Mouse (Mus musculus) cerebellum, adult 2 months (tissue): ENCODE data around the gene Palmd. TPM values are rescaled to one million over a fixed set of nuclear protein-coding genes. Genes with fewer than 3 reads are reported as not detected.

Experiments used
- DNase-seq, 2 experiments: peaks; one replicate each; pipeline ENCODE4 v3.0.0; 2021
- H3K27ac ChIP-seq: fragments of 200-500 bp; 2 replicates; pipeline ENCODE4 v1.5.1; 2012; ENCODE audit warnings: low read length, control low read depth, inconsistent platforms; ENCODE audit not compliant: insufficient read depth
- H3K27me3 ChIP-seq: fragments of 200-500 bp; 2 replicates; pipeline ENCODE4 v1.6.1; 2012; ENCODE audit warnings: inconsistent platforms, mild to moderate bottlenecking, low read length, moderate library complexity; ENCODE audit not compliant: control insufficient read depth, insufficient read depth
- H3K4me1 ChIP-seq: fragments of 200-500 bp; 2 replicates; pipeline ENCODE4 v1.6.1; 2011; ENCODE audit warnings: low read length; ENCODE audit not compliant: control insufficient read depth, insufficient read depth
- H3K4me3 ChIP-seq: fragments of 200-500 bp; replicated peaks from 2 replicates; pipeline ENCODE3; 2011; ENCODE audit warnings: mild to moderate bottlenecking, low read depth, low read length, control low read depth; ENCODE audit not compliant: insufficient read depth
- CTCF ChIP-seq: fragments of 200-500 bp; IDR thresholded peaks from 2 replicates; pipeline ENCODE4 v1.5.1; 2011; ENCODE audit warnings: low read depth, mild to moderate bottlenecking, control low read depth, low read length, moderate library complexity, borderline replicate concordance; ENCODE audit not compliant: insufficient read depth
- POLR2A ChIP-seq: fragments of 200-500 bp; IDR thresholded peaks from 2 replicates; pipeline ENCODE4 v1.6.1; 2011; ENCODE audit warnings: low read length, control low read depth, borderline replicate concordance; ENCODE audit not compliant: insufficient read depth
- WGBS: fragments of 180-500 bp; shearing (Covaris S2); methylation state at CpG from one replicate; pipeline ENCODE4 v1.1.7; 2018; 5-methylcytosine and 5-hydroxymethylcytosine counted together
- polyA plus RNA-seq: library from polyadenylated mRNA; depleted of rRNA; stranded (reverse); fragments of >200 nt; gene quantifications from 2 replicates; pipeline ENCODE4 v1.2.3, GENCODE M21; 2012

Palmd gene
- polyA plus RNA-seq, 1 experiment: 5.1 TPM

- TF ChIP-seq POLR2A: no peak
- TF ChIP-seq CTCF: no peak
- 92% methylated on average over 8 of the region's 8 CpGs for WGBS
- H3K4me1 ChIP-seq: no peaks in the 10 kb centered on the region
- H3K27me3 ChIP-seq: no peaks in the 10 kb centered on the region
- no peak for DNase-seq
- H3K27ac ChIP-seq: no peak overlapping the region
- no peak overlapping the region for H3K4me3 ChIP-seq
Measured at GRCm38 (mm10) chr3:116952242-116952899, 16.4 kb downstream of the Palmd start.

GRCm38 (mm10) chr3:116951489-116951888 is 17.3 kb downstream of the Palmd start:
- WGBS: 92% methylated on average over 3 of the region's 3 CpGs

GRCm38 (mm10) chr3:116950665-116951115 is 18.1 kb downstream of the Palmd start:
- TF ChIP-seq CTCF (no peak), POLR2A (no peak)
- Histone ChIP-seq H3K27me3 (no peaks in the 10 kb centered on the region), H3K27ac (no peak overlapping the region), H3K4me3 (no peak overlapping the region), H3K4me1 (no peaks in the 10 kb centered on the region)
- WGBS: 89% methylated on average over 6 of the region's 6 CpGs
- no peak for DNase-seq

More at GRCm38 (mm10) chr3:116951489-116951888, 17.3 kb downstream of the Palmd start:
- no peak overlapping the region for H3K4me3 ChIP-seq
- DNase-seq: no peak
- H3K27ac ChIP-seq: no peak overlapping the region
- no peaks in the 10 kb centered on the region for H3K4me1 ChIP-seq
- H3K27me3 ChIP-seq: no peaks in the 10 kb centered on the region
- TF ChIP-seq CTCF: no peak
- no peak for TF ChIP-seq POLR2A

- TF ChIP-seq CTCF (no peak), POLR2A (no peak)
- H3K27ac ChIP-seq: no peak overlapping the region
- no peaks in the 10 kb centered on the region; the same call in 1 of the 2 replicates for H3K27me3 ChIP-seq
- no peaks in the 10 kb centered on the region for H3K4me1 ChIP-seq
- H3K4me3 ChIP-seq: no peak overlapping the region
- DNase-seq: no peak
- WGBS: 91% methylated on average over 4 of the region's 4 CpGs
Measured at GRCm38 (mm10) chr3:116946476-116946875, 22.3 kb downstream of the Palmd start.

- H3K4me1 ChIP-seq: no peaks in the 10 kb centered on the region
- H3K4me3 ChIP-seq: no peak overlapping the region
- WGBS: 9% methylated on average over 4 of the region's 4 CpGs
- no peak for DNase-seq
- TF ChIP-seq CTCF: no peak
- no peak for TF ChIP-seq POLR2A
- no peaks in the 10 kb centered on the region; the same call in 1 of the 2 replicates for H3K27me3 ChIP-seq
- no peak overlapping the region for H3K27ac ChIP-seq
Measured at GRCm38 (mm10) chr3:116943422-116943821, 25.4 kb downstream of the Palmd start.

- Histone ChIP-seq H3K27ac (no peak overlapping the region), H3K4me3 (no peak overlapping the region), H3K27me3 (no peaks in the 10 kb centered on the region; the same call in 1 of the 2 replicates), H3K4me1 (no peaks in the 10 kb centered on the region)
- no peak for DNase-seq
- TF ChIP-seq CTCF (no peak), POLR2A (no peak)
- 41% methylated on average over 6 of the region's 6 CpGs for WGBS
Measured at GRCm38 (mm10) chr3:116942751-116943150, 26.0 kb downstream of the Palmd start.

- no peak for TF ChIP-seq POLR2A
- TF ChIP-seq CTCF: no peak
- no peak for DNase-seq
- no peaks in the 10 kb centered on the region for H3K4me1 ChIP-seq
- no peak overlapping the region for H3K27ac ChIP-seq
- WGBS: 89% methylated on average over 1 of the region's 1 CpGs
- H3K27me3 ChIP-seq: no peaks in the 10 kb centered on the region; the same call in 1 of the 2 replicates
- no peak overlapping the region for H3K4me3 ChIP-seq
Measured at GRCm38 (mm10) chr3:116941559-116942117, 27.1 kb downstream of the Palmd start.

GRCm38 (mm10) chr3:116940804-116941558 is 27.8 kb downstream of the Palmd start:
- Histone ChIP-seq H3K27me3 (no peaks in the 10 kb centered on the region; the same call in 1 of the 2 replicates), H3K27ac (no peak overlapping the region), H3K4me3 (no peak overlapping the region), H3K4me1 (no peaks in the 10 kb centered on the region)
- WGBS: 67% methylated on average over 10 of the region's 10 CpGs
- no peak for TF ChIP-seq POLR2A
- no peak for TF ChIP-seq CTCF
- DNase-seq: no peak
